Mouse (Mus musculus): ENCODE data around the gene Nans.

Nans gene

DNA sequence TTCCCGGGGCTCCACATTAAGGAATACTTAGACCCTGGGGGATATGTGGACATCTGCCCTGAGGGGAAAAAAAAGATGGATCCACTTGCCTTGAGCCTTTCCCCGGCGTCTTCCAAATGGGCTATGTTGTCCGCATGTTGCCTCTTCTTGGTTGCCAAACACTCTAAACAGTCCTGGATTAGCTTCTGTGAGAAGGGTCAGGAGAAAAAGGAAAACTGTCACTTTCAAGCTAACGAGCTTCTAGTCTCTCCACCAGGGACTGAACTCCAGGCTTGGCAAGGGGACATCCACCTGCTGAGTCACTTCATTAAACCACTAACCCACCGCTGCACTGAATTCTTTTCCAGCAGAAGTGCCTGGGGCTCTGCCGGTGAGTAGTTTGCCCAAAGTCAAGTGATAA is 43.9 kb downstream of the Nans start:
- DNase-seq (ENCODE audit: low spot score in 2 of 2): no peak

DNA sequence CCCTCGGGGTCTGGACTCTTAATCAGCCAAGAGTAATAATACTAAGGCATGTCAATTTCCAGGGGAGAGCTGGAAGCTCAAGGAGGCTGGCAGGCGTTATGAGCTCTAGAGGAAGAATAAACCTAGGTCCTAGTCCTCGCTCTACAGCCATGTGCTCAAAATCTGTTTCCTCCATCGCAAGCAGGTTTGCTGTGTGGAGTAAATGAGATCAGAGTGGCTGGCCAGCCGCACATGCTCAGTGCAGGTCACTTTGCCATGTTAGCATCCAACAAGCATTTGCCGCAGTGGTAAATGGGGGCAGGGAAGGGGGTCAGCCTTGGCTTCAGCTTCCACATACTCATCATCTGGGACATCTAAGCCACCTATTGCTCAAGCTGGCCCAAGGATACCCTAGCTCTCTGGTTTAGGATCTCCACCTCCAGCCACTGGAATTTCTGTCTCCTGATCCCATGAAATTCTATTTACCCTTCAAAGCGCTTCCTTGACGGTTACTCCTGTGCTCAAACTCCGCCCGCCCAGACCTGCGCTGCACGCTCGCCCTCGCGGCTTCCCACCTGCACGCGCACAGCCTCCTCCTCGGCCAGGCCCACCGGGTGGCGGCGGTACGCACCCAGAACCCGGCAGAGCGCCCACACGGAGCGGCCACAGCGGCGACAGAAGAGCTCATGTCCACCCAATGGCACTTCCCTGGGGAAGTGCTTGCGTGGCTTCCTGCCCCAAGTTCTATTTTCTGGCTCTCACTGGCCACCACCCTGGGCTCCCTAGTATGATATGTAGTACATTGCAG is 45.1 kb downstream of the Nans start:
- peak in 1 of 2 experiments; percentile 40 for DNase-seq (ENCODE audit: low spot score in 2 of 2)

- peak; percentile 21 to 36 for DNase-seq (ENCODE audit: low spot score in 2 of 2)
Observed at GRCm38 (mm10) chr4:46535094-46535830, 46.2 kb downstream of the Nans start.

- DNase-seq (ENCODE audit: low spot score in 2 of 2): peak; percentile 14 to 20
Observed at GRCm38 (mm10) chr4:46535840-46536361, 46.9 kb downstream of the Nans start, which contains the start of gene Trim14. Gene Trim14, minus strand, starts transcription at chr4:46536141.

GRCm38 (mm10) chr4:46539167-46539566 is 50.1 kb downstream of the Nans start:
- DNase-seq (ENCODE audit: low spot score in 2 of 2): no peak

DNA sequence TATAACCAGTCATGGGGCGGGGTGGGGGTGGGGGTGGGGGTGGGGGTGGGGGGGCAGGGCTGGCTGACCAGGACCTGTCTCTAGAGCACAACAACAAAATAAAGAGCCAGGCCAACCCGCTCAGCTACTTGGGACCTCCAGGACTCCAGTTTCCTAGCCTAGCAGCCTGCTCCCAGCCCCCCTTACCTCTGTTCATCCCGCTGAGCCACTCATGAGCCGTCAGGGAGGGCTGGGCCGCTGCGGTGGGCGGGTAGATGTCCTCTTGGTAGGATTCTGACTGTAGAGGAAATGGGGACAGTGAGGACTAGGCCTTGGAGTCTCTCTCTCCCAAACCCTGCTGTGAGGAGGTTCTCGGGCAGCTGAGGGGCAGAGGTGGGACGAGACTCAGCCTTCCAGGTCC is 52.7 kb downstream of the Nans start:
- DNase-seq (ENCODE audit: low spot score in 2 of 2): no peak

GRCm38 (mm10) chr4:46543366-46544050 is 54.5 kb downstream of the Nans start:
- no peak for DNase-seq (ENCODE audit: low spot score in 2 of 2)

DNA sequence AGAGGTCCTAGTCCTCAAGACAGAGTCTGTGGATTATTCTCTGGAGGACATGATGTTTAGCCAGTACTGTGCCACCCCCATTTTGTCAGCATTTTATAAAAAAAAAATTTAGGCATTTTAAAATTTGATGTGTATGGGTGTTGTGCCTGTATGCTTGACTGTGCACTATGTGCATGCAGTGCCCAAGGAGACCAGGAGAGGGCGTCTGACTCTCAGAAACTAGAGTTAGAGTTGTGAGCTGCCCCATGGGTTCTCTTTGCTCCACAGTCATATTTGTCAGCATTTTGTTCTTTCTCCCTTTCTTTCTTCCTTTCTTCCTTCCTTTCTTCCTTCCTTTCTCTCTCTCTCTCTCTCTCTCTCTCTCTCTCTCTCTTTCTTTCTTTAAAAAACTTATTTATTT is 55.3 kb downstream of the Nans start:
- DNase-seq (ENCODE audit: low spot score in 2 of 2): no peak

DNA sequence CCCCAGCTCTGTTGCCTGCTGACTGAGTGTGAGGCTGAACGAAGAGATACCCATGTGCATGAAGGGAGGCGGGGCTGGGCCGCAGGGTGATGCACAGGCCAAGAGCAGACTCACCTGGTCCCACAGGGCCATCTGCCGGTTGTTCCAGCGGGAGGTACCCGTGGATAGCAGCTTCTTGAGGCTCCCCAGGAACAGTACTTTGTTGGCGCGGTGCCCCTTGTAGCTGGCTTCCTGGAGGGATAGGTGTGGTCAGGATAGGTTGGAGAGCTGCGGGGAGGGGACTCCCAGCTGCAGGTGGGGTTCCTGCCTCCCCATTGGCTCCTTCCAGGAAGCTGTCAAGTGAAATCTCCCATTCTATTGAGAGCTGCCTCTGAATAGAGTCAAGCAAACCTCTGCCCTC is 56.5 kb downstream of the Nans start:
- no peak for DNase-seq (ENCODE audit: low spot score in 2 of 2)

DNA sequence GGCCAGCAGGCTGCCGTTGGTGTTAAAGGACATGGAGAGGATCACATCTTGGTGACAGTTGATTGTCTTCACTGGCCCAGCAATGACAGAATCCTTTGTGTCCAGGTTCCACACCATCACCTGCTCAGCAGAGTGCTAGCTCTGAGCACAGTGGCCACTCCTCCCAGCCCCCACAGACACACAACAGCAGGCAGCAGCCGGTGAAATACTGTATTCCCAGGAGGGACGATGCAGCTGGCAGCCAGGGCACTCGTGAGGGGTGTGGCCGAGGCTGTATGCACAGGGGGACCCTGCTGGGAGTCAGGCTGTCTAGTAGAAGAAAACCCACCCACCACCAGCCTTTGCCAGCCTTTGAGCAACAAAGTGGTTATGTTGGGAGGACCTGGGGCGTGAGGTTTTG is 57.7 kb downstream of the Nans start:
- no peak for DNase-seq (ENCODE audit: low spot score in 2 of 2)

- no peak for DNase-seq (ENCODE audit: low spot score in 2 of 2)
Observed at GRCm38 (mm10) chr4:46549979-46550378, 60.9 kb downstream of the Nans start.

- no peak for DNase-seq (ENCODE audit: low spot score in 2 of 2)
Observed at GRCm38 (mm10) chr4:46550406-46550805, 61.4 kb downstream of the Nans start.
